Mouse (Mus musculus) MEL (cell line): Measurements from ENCODE around the gene Ccn1.

Source experiments
- BHLHE40 ChIP-seq: IDR thresholded peaks from 2 replicates; pipeline ENCODE4 v1.6.1; 2012; ENCODE audit warnings: low read depth, mild to moderate bottlenecking, inconsistent platforms, low read length, improper control_type of control experiment, borderline replicate concordance
- CHD2 ChIP-seq: IDR thresholded peaks from 2 replicates; pipeline ENCODE4 v1.6.1; 2011; ENCODE audit warnings: low read length, improper control_type of control experiment
- CTCF ChIP-seq, 3 experiments: IDR thresholded peaks in 2 of 3; conservative IDR thresholded peaks in 1 of 3; 2 replicates each; pipeline ENCODE4 v1.5.1; 2011 to 2012; ENCODE audit warnings: low read length in 3 of 3, low read depth in 2 of 3, mild to moderate bottlenecking in 2 of 3, improper control_type of control experiment in 1 of 3, inconsistent platforms in 1 of 3, mixed read lengths in 1 of 3, moderate library complexity in 1 of 3; ENCODE audit not compliant: control insufficient read depth in 1 of 3, insufficient read depth in 1 of 3, poor library complexity in 1 of 3, severe bottlenecking in 1 of 3
- EP300 ChIP-seq, 2 experiments: IDR thresholded peaks; 2 replicates each; pipeline ENCODE4 v1.6.1; 2011; ENCODE audit warnings: improper control_type of control experiment in 2 of 2, low read length in 2 of 2, low read depth in 1 of 2, mild to moderate bottlenecking in 1 of 2
- ETS1 ChIP-seq: IDR thresholded peaks from 2 replicates; pipeline ENCODE4 v1.6.1; 2012; ENCODE audit warnings: low read depth, mild to moderate bottlenecking, inconsistent platforms, low read length, improper control_type of control experiment, moderate library complexity
- MAX ChIP-seq: IDR thresholded peaks from 2 replicates; pipeline ENCODE4 v1.6.1; 2011; ENCODE audit warnings: low read length, improper control_type of control experiment
- MEF2A ChIP-seq: IDR thresholded peaks from 2 replicates; pipeline ENCODE4 v1.6.1; 2014; ENCODE audit warnings: low read depth, mild to moderate bottlenecking, inconsistent platforms, low read length, improper control_type of control experiment; ENCODE audit not compliant: poor library complexity, insufficient replicate concordance, severe bottlenecking; ENCODE audit errors: extremely low read depth
- MYC ChIP-seq: IDR thresholded peaks from 2 replicates; pipeline ENCODE4 v1.6.1; 2011; ENCODE audit warnings: low read depth, mild to moderate bottlenecking, low read length, improper control_type of control experiment, moderate library complexity
- POLR2A ChIP-seq, 2 experiments: IDR thresholded peaks; 2 replicates each; pipeline ENCODE4 v1.6.1; 2011 to 2012; ENCODE audit warnings: low read length in 2 of 2, mild to moderate bottlenecking in 2 of 2, control low read depth in 1 of 2, improper control_type of control experiment in 1 of 2, low read depth in 1 of 2, moderate library complexity in 1 of 2; ENCODE audit not compliant: control insufficient read depth in 1 of 2, insufficient read depth in 1 of 2, poor library complexity in 1 of 2
- TAL1 ChIP-seq: IDR thresholded peaks from 2 replicates; pipeline ENCODE4 v1.6.1; 2012; ENCODE audit warnings: mild to moderate bottlenecking, inconsistent platforms, low read length, moderate library complexity, mixed read lengths
- TCF12 ChIP-seq: IDR thresholded peaks from 2 replicates; pipeline ENCODE4 v1.6.1; 2014; ENCODE audit warnings: low read depth, mild to moderate bottlenecking, inconsistent platforms, low read length, improper control_type of control experiment, moderate library complexity

GRCm38 (mm10) chr3:145651978-145652321 lies 2.2 kb upstream of the Ccn1 start:
- TF ChIP-seq CTCF (IDR thresholded peaks at IDR 0.05 in 2 of 3, conservative IDR thresholded peaks at IDR 0.05 in 1 of 3; ENCODE audit: control insufficient read depth in 1 of 3, insufficient read depth in 1 of 3, low read depth in 2 of 3, low read length in 3 of 3, poor library complexity in 1 of 3, severe bottlenecking in 1 of 3) (no peak), MEF2A (no peak), ETS1 (no peak), MYC (no peak), TCF12 (no peak), POLR2A (IDR thresholded peaks at IDR 0.05; ENCODE audit: control insufficient read depth in 1 of 2, insufficient read depth in 1 of 2, low read depth in 1 of 2, low read length in 2 of 2, poor library complexity in 1 of 2) (no peak), TAL1 (no peak), EP300 (IDR thresholded peaks at IDR 0.05; ENCODE audit: low read depth in 1 of 2, low read length in 2 of 2) (no peak), MAX (no peak), BHLHE40 (no peak), CHD2 (no peak)
